Mouse (Mus musculus) CH12.LX (cell line): ENCODE measurements around the gene Borcs6.

Source experiments
- CHD2 ChIP-seq: IDR thresholded peaks from 2 replicates; pipeline ENCODE4 v1.6.1; 2011; ENCODE audit warnings: low read length, improper control_type of control experiment
- CTCF ChIP-seq, 2 experiments: IDR thresholded peaks in 1 of 2; conservative IDR thresholded peaks in 1 of 2; 2 replicates each; pipeline ENCODE4 v1.5.1; 2011 to 2012; ENCODE audit warnings: low read depth in 2 of 2, low read length in 2 of 2, improper control_type of control experiment in 1 of 2, inconsistent platforms in 1 of 2, mild to moderate bottlenecking in 1 of 2, moderate library complexity in 1 of 2
- MYC ChIP-seq: IDR thresholded peaks from 2 replicates; pipeline ENCODE4 v1.6.1; 2011; ENCODE audit warnings: low read depth, mild to moderate bottlenecking, improper control_type of control experiment, low read length
- POLR2A ChIP-seq: IDR thresholded peaks from 2 replicates; pipeline ENCODE4 v1.6.1; 2011; ENCODE audit warnings: low read depth, mild to moderate bottlenecking, improper control_type of control experiment, low read length
- UBTF ChIP-seq: IDR thresholded peaks from 2 replicates; pipeline ENCODE4 v1.6.1; 2012; ENCODE audit warnings: low read depth, mild to moderate bottlenecking, inconsistent platforms, low read length, improper control_type of control experiment, moderate library complexity

DNA sequence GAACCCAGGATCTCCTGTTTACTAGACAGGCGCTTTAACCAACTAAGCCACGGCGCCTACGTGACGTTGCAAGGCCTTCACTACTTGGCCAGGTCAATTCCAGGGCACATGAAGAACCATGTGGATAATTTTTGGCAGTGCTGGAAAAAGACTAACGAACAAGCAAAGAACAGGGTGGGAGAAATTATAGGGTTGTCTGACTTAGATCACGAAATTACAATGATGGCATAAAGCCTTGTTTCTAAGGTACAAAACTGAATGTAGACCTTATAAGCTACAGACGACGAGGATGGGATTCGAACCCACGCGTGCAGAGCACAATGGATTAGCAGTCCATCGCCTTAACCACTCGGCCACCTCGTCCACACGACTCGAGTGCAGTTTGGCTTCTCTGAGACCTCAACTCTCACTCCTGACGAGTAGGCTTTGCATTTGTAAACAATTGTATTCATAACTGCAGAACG, 3.3 kb downstream of the Borcs6 start:
- TF ChIP-seq CTCF (conservative IDR thresholded peaks at IDR 0.05 in 1 of 2, IDR thresholded peaks at IDR 0.05 in 1 of 2; ENCODE audit: low read depth in 2 of 2, low read length in 2 of 2) (no peak), CHD2 (no peak), MYC (peak; percentile 97), POLR2A (no peak), UBTF (no peak)
